In the genomic region with DNA sequence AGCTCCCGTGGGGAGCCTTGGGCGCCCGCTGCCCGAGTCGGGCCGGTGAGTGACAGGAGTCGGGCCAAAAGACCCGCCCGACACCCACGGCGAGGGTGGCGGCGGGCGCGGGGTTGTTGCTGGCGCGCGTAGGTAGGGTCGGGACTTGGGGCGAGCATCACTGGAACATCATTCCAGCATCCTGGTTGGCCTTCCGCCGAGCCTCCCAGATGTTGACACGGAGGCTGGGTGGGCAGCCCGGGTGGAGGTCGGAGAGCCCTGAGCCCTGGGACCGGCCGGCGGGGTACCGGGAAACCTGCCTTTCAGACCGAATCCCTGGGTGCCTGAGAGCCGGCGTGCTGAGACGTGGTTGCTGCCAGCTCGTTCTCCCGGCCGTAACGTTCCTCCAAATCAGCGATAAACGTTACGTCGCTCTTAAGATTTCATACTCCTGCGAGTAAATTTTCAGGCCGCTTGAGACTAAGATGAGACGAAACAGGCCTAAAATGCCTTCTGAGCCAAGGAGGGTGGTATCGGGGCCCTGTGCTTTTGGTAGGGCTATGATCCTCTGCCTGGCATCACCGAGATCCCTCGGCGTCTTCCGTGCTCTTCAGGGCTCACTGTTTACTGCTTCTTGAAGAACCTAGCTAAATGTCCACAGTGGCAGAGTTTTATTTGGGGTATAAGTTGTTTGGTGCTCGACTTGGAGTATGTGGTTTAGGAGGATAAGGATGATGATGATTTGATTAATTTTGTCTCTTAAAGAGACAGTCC, we compare ENCODE assay signal across 8 mouse cellular contexts. TPM values are rescaled to one million over a fixed set of nuclear protein-coding genes. Genes with fewer than 3 reads are reported as not detected.
DNase-seq lines count a peak whose midpoint lies in the region; ATAC-seq lines count a peak whose summit lies in the region.

No protein-coding gene starts in this region.

- no peaks in the 10 kb centered on the region for H3K36me3 ChIP-seq in heart, embryonic 14.5 days (ENCODE audit: control insufficient read depth, insufficient read depth, low read length)
- H3K36me3 ChIP-seq in hindbrain, embryonic 13.5 days: no peaks in the 10 kb centered on the region

- peak overlapping the region; percentile 72 to 92 for H3K4me3 ChIP-seq in heart, embryonic 14.5 days (ENCODE audit: control insufficient read depth in 1 of 2, insufficient read depth in 1 of 2, low read depth in 1 of 2, low read length in 2 of 2)
- H3K4me3 ChIP-seq in brown adipose tissue, adult 24 weeks (ENCODE audit: insufficient read depth, low read depth, low read length): peak overlapping the region; percentile 94
- peak overlapping the region; percentile 97 for H3K4me3 ChIP-seq in hindbrain, embryonic 13.5 days

- ATAC-seq in heart, embryonic 14.5 days (ENCODE audit: insufficient number of reproducible peaks, insufficient read depth, low FRiP score, low read depth): peak; percentile 36
- peak; percentile 67 for ATAC-seq in hindbrain, embryonic 13.5 days (ENCODE audit: low FRiP score)

- H3K27ac ChIP-seq in heart, embryonic 14.5 days (replicated peaks in 1 of 2; ENCODE audit: control insufficient read depth in 1 of 2, insufficient read depth in 1 of 2, low read depth in 2 of 2, low read length in 2 of 2): peak overlapping the region; percentile 64 to 85
- peak overlapping the region; percentile 67 for H3K27ac ChIP-seq in brown adipose tissue, adult 24 weeks (replicated peaks; ENCODE audit: low read depth, low read length)
- H3K27ac ChIP-seq in hindbrain, embryonic 13.5 days: peak overlapping the region; percentile 97

- no peaks in the 10 kb centered on the region for H3K9me3 ChIP-seq in heart, embryonic 14.5 days (ENCODE audit: control insufficient read depth, low read length)
- no peaks in the 10 kb centered on the region for H3K9me3 ChIP-seq in hindbrain, embryonic 13.5 days

- H3K27me3 ChIP-seq in heart, embryonic 14.5 days (ENCODE audit: control insufficient read depth, insufficient read depth, low read length): no peaks in the 10 kb centered on the region
- 0 out of 2 replicates have a peak, but pooled peaks cover 7% of the 10 kb centered on the region for H3K27me3 ChIP-seq in hindbrain, embryonic 13.5 days

- DNase-seq in heart, adult 8-10 months (ENCODE audit: low spot score): no peak
- peak; percentile 50 for DNase-seq in CD4-positive helper T cell, adult 2 months (ENCODE audit: low read depth, low spot score)
- peak; percentile 38 for DNase-seq in lung, postnatal 36 days
- no peak for DNase-seq in layer of hippocampus, adult 8-10 months (ENCODE audit: low spot score in 2 of 2)
- DNase-seq in adrenal gland, postnatal 4 days (ENCODE audit: low spot score in 2 of 2): no peak

- H3K4me1 ChIP-seq in heart, embryonic 14.5 days (ENCODE audit: control insufficient read depth in 2 of 2, insufficient read depth in 2 of 2, low read length in 2 of 2): peaks cover 4 to 24% of the 10 kb centered on the region in 2 experiments
- H3K4me1 ChIP-seq in brown adipose tissue, adult 24 weeks (ENCODE audit: control insufficient read depth, insufficient read depth, insufficient read length, low read length): peaks cover 11% of the 10 kb centered on the region
- peaks cover 34% of the 10 kb centered on the region for H3K4me1 ChIP-seq in hindbrain, embryonic 13.5 days (replicated peaks)

- WGBS in heart, embryonic 14.5 days: under 1% methylated on average over 46 of the region's 50 CpGs
- WGBS in hindbrain, embryonic 13.5 days: under 1% methylated on average over 47 of the region's 50 CpGs

- peak overlapping the region; percentile 84 for H3K4me2 ChIP-seq in heart, embryonic 14.5 days (ENCODE audit: low read length)
- peak overlapping the region; percentile 81 for H3K4me2 ChIP-seq in hindbrain, embryonic 13.5 days

- H3K9ac ChIP-seq in heart, embryonic 14.5 days (ENCODE audit: low read length): peak overlapping the region; percentile 90
- H3K9ac ChIP-seq in hindbrain, embryonic 13.5 days: peak overlapping the region; percentile 98

RNA-seq across cellular contexts. Expression of gene Ip6k1, which starts 0.7 kb away (rescaled TPM):
- 21.9 and 22.5 TPM in 2 replicates for polyA plus RNA-seq in heart, embryonic 14.5 days (2014; fragmentation: Nextera tagmentation; extraction: Ambion mirVana)
- 10 to 100 TPM; 32.4 to 54.1 (median 41.1) TPM for total RNA-seq in heart, adult 8-10 months (2022)
- 14.7 and 20.7 TPM in 2 replicates for polyA plus RNA-seq in brown adipose tissue, adult 24 weeks (2012; ENCODE audit: insufficient read depth, insufficient read length, missing spikeins)
- 103 and 107 TPM in 2 replicates for polyA plus RNA-seq in hindbrain, embryonic 13.5 days (2015; fragmentation: Nextera tagmentation; extraction: Ambion mirVana)
- total RNA-seq in layer of hippocampus, adult 8-10 months (2022): 100 to 1,000 TPM; 193 to 261 (median 223) TPM
- total RNA-seq in adrenal gland, postnatal 4 days (2021): 100 to 1,000 TPM; 123 to 128 TPM

RNA-seq across cellular contexts. Expression of gene Gm20662, which starts 6.8 kb away (rescaled TPM):
- 0.55 and 0.71 TPM in 2 replicates for polyA plus RNA-seq in heart, embryonic 14.5 days (2014; fragmentation: Nextera tagmentation; extraction: Ambion mirVana)
- total RNA-seq in heart, adult 8-10 months (2022): not detected
- not detected in 2 replicates for polyA plus RNA-seq in brown adipose tissue, adult 24 weeks (2012; ENCODE audit: insufficient read depth, insufficient read length, missing spikeins)
- polyA plus RNA-seq in hindbrain, embryonic 13.5 days (2015; fragmentation: Nextera tagmentation; extraction: Ambion mirVana): 0.60 and 0.79 TPM in 2 replicates
- total RNA-seq in layer of hippocampus, adult 8-10 months (2022): 1 to 10 TPM in 2 of 4 experiments, under 1 TPM in 2; 0.78 to 3.9 (median 2.1) TPM
- total RNA-seq in adrenal gland, postnatal 4 days (2021): 1 to 10 TPM in 1 of 2 experiments, under 1 TPM in 1; 0.53 to 1.3 TPM

RNA-seq across cellular contexts. Expression of gene Cdhr4, which starts 10.7 kb away (rescaled TPM):
- polyA plus RNA-seq in heart, embryonic 14.5 days (2014; fragmentation: Nextera tagmentation; extraction: Ambion mirVana): 4.8 and 8.4 TPM in 2 replicates
- total RNA-seq in heart, adult 8-10 months (2022): under 1 TPM in 3 of 4 experiments, not detected in 1; 0.17 to 0.41 (median 0.19) TPM
- polyA plus RNA-seq in brown adipose tissue, adult 24 weeks (2012; ENCODE audit: insufficient read depth, insufficient read length, missing spikeins): not detected in 2 replicates
- 2.0 and 2.6 TPM in 2 replicates for polyA plus RNA-seq in hindbrain, embryonic 13.5 days (2015; fragmentation: Nextera tagmentation; extraction: Ambion mirVana)
- 1 to 10 TPM; 4.0 to 8.2 (median 6.7) TPM for total RNA-seq in layer of hippocampus, adult 8-10 months (2022)
- 1 to 10 TPM; 2.9 to 5.4 TPM for total RNA-seq in adrenal gland, postnatal 4 days (2021)

RNA-seq across cellular contexts. Expression of gene Inka1, which starts 17.3 kb away (rescaled TPM):
- 46.0 and 49.2 TPM in 2 replicates for polyA plus RNA-seq in heart, embryonic 14.5 days (2014; fragmentation: Nextera tagmentation; extraction: Ambion mirVana)
- total RNA-seq in heart, adult 8-10 months (2022): 1 to 10 TPM; 6.0 to 9.5 (median 9.0) TPM
- polyA plus RNA-seq in brown adipose tissue, adult 24 weeks (2012; ENCODE audit: insufficient read depth, insufficient read length, missing spikeins): 5.1 and 5.5 TPM in 2 replicates
- polyA plus RNA-seq in hindbrain, embryonic 13.5 days (2015; fragmentation: Nextera tagmentation; extraction: Ambion mirVana): 20.2 and 21.3 TPM in 2 replicates
- 10 to 100 TPM in 3 of 4 experiments, 1 to 10 TPM in 1; 9.5 to 14.1 (median 12.0) TPM for total RNA-seq in layer of hippocampus, adult 8-10 months (2022)
- total RNA-seq in adrenal gland, postnatal 4 days (2021): 10 to 100 TPM; 16.0 to 16.6 TPM

RNA-seq across cellular contexts. Expression of gene Gm20661, which starts 20.1 kb away (rescaled TPM):
- polyA plus RNA-seq in heart, embryonic 14.5 days (2014; fragmentation: Nextera tagmentation; extraction: Ambion mirVana): 2.1 and 3.8 TPM in 2 replicates
- total RNA-seq in heart, adult 8-10 months (2022): under 1 TPM in 1 of 4 experiments, not detected in 3; 0.25 TPM
- not detected in 2 replicates for polyA plus RNA-seq in brown adipose tissue, adult 24 weeks (2012; ENCODE audit: insufficient read depth, insufficient read length, missing spikeins)
- polyA plus RNA-seq in hindbrain, embryonic 13.5 days (2015; fragmentation: Nextera tagmentation; extraction: Ambion mirVana): 1.1 and 1.4 TPM in 2 replicates
- total RNA-seq in layer of hippocampus, adult 8-10 months (2022): 1 to 10 TPM in 3 of 4 experiments, under 1 TPM in 1; 0.71 to 2.1 (median 1.4) TPM
- 1 to 10 TPM; 1.1 to 1.4 TPM for total RNA-seq in adrenal gland, postnatal 4 days (2021)

Comparison
In these comparisons a context has a peak if more than half of its experiments do, and no peak if none do; other contexts are left out.
1. DNase-seq: peak in CD4-positive helper T cell, adult 2 months (single experiment) and lung, postnatal 36 days (single experiment); none in heart, adult 8-10 months (single experiment), layer of hippocampus, adult 8-10 months (0 of 2) and adrenal gland, postnatal 4 days (0 of 2).
2. Peak in every context shown above with its lines, with median percentiles within 50 percentile points of each other: H3K27ac ChIP-seq and H3K4me3 ChIP-seq.